Mouse (Mus musculus) heart, postnatal 10 days (tissue): Measurements from ENCODE around the gene Lrrc3b. TPM values are rescaled to one million over a fixed set of nuclear protein-coding genes. Genes with fewer than 3 reads are reported as not detected.
A peak's percentile ranks its signal among the peaks of the same experiment; 100 is the strongest.

Experiments
- DNase-seq, 2 experiments: peaks; one replicate each; pipeline ENCODE4 v3.0.0; 2021
- intact Hi-C: fragments of 180-260 bp; cut with DNase I; formaldehyde crosslinking; loops from one replicate; pipeline ENCODE4 v1.15.1; 2025
- total RNA-seq, 2 experiments: library from RNA; stranded (reverse); gene quantifications; 2 replicates each; pipeline ENCODE4 v1.2.3; 2021

The Lrrc3b gene
- 10 to 100 TPM; 17.2 to 29.6 TPM for total RNA-seq

DNA sequence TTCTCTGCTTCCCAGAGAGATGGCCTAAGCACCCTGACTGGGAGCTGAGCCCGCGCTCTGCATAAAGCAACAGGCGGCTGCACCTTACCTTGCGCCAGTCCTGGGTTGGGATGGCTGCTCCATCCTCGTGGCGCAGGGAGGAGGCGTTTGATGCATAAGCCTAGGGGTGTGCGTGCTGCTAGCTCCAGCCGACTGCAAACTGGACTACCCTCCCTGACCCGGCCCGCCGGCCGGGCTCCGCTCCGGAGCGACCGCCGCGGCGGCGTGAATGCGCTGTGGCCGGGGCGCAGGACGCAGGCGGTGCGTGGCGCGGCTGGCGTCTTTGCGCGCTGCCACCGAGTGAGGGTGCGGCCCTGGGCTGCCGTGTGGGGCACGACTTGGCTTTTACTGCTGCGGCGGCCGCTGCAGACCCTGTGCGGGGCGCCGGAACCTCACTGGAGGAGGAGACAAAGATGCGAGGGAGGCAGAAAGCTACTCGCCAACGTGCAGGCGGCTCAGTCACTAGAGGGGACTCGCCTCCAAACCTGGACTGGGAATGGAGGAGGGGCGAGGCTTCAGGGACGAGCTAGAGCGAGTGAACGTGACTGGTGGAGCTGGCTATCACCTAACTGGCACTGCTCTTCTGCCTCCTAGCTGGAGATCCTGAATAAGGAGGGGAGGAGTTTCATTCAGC lies at the start of gene Lrrc3b:
TSS of gene Lrrc3b (minus strand) at position 503 of the 673 bp plus-strand sequence.
- intact Hi-C loops = loop anchor here (5.0 kb wide), 4 partner anchors 84 to 944 kb away; no protein-coding TSS in a partner anchor
- peak; percentile 68 to 84 for DNase-seq

DNA sequence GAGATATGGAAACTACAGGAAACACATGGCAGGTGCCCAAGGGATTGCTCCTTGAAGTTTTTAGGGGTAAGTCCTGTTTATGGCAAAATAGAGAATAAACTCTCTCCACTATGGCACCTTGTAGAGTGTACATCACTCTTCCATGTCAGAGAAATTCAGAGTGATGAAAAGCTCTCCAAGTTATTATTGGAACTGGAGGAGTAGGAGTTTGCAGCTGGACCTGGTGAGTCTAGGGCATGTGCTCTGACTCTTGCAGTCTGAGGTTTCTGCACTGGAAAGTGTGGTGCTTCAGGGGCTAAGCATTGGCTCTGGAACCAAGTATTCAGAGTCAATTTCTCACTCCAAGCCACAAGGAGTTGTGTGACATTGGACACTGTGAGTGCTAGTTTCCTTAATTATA lies 38.9 kb upstream of the Lrrc3b start:
- peak in 1 of 2 experiments; percentile 6 for DNase-seq
- intact Hi-C loops = no loop called here

DNA sequence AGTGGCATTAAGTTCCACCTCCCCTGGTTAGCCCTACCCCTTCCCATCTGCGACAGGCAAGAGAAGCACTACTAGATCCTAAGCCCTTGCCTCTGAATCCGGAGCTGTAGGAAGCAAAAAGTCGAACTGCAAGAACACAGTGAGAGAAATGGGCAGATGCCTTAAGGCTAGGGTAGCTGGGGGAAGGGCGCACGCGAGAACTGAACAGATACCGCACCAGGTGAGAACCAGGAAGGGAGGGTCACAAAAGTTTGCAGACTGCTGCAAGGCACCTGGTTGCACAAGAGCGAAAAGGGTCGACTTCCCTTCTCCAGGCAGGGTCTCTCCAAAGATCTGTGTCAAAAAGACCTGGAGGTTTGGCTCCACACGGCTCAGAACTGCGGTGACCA lies 697 bp downstream of the Lrrc3b start:
- intact Hi-C loops = loop anchor here (5.0 kb wide), 4 partner anchors 84 to 944 kb away; no protein-coding TSS in a partner anchor
- peak in 1 of 2 experiments; percentile 28 for DNase-seq

DNA sequence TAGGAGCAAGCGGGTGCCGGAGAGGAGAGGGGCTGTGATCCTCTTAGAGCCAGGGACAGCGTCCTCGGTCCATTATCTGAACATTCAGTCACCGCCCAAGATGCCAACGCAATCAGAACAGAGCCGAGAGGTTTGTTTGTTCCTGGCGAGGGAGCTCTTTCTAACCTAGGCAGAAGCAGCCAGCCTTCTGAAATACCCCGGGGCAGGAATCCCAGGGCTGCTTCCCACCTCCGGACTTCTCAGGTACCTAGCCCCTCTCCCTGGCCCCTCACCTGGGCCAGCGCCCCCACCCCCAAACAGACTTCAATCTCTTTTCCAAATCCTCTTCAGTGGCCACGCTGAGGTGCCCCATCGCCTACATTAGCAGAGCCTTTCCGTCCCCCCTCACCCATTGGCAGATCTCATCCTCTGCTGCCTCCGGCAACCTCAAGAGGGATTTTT lies 1.3 kb downstream of the Lrrc3b start:
- peak; percentile 34 to 50 for DNase-seq
- intact Hi-C loops = loop anchor here (2.0 to 5.0 kb wide), 6 partner anchors 27 to 945 kb away; no protein-coding TSS in a partner anchor

DNA sequence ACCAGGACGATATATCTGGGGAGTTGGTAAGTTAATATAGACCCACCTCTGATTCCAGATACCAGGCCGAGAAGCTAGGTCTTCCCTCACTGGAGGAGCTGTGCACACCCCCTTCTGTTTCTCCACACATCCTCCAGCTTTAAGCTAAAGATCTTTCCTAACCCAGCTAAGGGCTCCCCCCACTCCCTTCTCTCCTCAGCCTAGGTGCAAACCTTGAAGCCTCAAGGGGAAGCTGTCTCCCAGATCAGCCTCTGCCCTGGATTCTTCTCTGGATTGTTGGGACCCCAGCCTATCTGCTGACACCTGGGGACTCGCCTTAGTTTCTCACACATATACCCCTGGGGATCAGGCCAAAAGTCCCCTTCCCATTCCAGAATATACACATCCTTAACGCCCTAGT lies 1.7 kb downstream of the Lrrc3b start:
- intact Hi-C loops = loop anchor here (2.0 to 5.0 kb wide), 6 partner anchors 26 to 945 kb away; no protein-coding TSS in a partner anchor
- peak in 1 of 2 experiments; percentile 6 for DNase-seq

DNA sequence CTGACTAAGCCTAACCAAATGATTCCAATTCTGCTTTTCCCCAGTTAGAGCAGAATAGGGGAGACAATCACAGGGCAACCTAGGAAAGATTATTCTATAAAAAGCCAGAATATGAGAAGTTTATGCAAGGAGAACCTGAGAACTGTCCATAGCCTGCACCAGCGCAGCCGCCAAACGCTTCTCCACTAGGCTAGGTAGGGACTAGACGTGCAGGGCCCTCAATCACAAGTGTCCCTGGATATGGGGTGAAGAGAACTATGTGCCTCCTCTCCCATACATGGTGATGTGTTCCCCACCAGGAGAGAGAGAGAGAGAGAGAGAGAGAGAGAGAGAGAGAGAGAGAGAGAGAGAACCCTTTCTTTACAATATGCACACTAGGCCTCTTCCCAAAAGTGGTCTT lies 2.2 kb downstream of the Lrrc3b start:
- no peak for DNase-seq
- intact Hi-C loops = loop anchor here (2.0 to 5.0 kb wide), 6 partner anchors 26 to 946 kb away; no protein-coding TSS in a partner anchor

DNA sequence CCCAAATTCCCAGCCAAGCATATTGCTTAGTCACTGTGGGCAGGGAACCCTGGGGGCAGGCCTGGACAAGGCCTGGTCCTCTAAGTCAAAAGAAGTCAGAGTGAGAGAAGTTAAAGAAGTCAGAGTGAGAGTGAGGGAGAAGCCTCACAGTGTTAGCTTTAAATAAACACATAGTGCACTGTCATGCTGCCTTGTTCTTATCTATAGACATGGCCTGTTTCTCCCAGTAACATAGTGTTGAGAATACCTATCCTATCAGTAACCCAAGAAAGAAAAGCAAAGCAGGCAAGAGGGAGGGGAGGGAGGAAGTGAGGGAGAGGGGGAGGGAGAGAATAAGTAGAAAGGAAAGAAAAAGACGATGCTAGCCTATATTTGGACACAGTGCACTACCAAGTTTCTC lies 6.4 kb downstream of the Lrrc3b start:
- intact Hi-C loops = no loop called here
- no peak for DNase-seq

DNA sequence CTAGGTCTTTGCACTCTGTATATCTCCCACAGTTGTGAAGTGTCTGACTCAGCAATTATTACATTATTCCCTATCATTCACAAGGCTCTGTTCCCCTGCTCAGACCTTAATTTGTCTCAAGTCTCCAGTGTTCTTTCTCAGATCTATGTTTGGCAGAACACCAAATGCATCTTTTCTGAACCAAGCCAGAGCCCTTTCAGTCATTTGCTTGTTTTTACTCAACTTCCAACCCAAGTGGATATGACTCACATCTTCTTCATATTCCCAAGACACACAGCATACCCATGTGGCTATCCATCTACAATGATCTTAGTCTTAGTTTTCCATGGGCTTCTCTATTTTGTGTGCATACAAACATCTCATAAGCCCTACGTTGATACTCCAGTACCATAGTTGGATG lies 17.2 kb downstream of the Lrrc3b start:
- intact Hi-C loops = no loop called here
- DNase-seq = no peak

DNA sequence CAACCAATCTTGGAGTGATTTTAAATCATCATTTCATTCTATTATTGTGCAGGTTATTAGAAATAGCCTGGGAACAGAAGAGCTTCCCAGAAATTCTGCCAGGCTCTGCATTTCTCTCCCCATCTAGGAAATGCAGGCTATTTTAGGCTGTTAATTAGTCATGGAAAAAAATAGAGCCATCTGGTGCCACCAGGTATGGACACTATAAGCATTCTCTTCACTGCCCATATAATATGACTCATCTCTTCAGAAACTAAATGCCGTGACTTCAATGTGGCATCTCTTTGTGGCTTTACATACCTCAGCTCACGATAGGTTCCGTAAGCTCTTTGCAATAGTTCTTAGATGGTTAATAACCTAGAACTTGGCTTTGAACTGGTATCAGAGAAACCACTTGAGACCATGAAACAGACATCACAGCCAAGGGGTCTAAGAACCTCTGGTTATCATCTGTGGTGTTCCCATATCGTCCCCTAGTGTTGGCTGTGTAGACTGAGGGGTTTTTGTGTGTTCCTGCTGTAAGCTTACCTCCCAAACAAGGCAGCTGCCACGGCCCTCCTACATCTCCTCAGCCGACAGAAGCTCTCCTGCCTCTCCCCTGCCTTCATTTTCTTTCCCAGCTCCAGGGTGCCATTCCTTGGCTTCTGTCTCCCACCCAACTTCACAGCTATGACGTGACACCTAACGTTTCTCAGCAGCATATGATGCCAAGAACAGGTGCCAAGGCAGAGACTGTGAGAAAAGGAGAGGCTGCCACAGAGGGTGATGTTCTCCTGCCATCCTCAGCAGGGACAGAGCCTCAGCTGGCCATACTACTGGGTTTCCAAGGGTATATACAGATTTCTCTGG lies 27.9 kb downstream of the Lrrc3b start:
- intact Hi-C loops = loop anchor here (2.0 kb wide), 2 partner anchors 26 to 56 kb away; no protein-coding TSS in a partner anchor
- DNase-seq = peak; percentile 7 to 12

DNA sequence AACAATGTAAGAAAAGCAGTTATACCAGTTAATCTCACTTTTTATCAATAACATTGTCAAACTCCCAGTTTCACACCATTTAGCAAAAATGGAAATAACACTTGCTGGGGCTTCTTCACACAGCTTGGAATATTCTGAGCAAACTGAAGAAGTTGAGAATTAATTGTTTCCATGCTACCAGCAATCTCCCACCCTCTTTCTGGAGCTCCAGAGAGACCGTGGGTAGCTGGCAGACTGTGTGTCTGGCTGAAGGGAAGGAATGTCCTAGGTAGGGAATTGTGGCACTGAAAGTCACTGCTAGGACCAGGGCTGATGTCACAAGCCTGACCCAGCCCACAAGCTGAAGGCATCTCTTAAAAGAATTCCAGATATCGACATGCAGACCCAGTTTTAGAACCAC lies 53.3 kb downstream of the Lrrc3b start:
- intact Hi-C loops = no loop called here
- peak in 1 of 2 experiments; percentile 12 for DNase-seq

DNA sequence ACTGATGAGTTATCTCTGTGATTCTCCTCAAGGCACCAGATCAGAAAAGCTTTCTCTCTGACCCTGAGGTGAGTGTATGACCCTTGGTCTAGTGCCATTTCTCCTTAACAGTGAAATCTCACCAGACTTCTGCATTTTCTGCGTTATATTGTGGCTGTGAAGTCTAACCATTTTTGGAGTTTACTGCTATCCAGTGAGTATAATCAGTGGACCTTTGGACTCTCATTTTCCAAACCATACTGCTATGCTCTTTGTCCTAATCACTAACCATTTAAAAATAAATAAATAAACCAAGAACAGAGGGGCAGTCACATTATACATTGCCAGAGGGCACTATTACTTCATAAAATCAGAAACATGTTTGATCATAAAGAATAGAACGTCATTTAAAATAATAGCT lies 53.8 kb downstream of the Lrrc3b start:
- no peak for DNase-seq
- intact Hi-C loops = no loop called here

DNA sequence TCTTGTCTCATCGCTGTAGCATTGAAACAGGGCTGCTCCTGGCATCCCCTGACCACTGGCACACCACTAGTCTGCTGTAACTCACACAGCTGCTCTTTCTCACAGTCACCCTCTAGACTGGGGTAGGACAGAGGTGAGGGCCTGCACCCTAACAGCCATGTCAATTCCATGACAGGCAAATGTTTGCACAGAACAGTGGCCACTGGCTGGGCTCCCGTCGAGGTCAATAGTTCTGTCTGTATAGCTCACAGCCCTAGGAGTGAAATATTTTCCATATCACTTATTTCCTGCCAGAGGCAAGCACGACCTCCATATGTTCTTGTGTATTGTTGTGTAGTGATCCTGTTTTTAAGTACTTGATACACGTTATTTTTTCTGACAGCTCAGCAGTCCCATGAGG lies 54.3 kb downstream of the Lrrc3b start:
- intact Hi-C loops = no loop called here
- no peak for DNase-seq

DNA sequence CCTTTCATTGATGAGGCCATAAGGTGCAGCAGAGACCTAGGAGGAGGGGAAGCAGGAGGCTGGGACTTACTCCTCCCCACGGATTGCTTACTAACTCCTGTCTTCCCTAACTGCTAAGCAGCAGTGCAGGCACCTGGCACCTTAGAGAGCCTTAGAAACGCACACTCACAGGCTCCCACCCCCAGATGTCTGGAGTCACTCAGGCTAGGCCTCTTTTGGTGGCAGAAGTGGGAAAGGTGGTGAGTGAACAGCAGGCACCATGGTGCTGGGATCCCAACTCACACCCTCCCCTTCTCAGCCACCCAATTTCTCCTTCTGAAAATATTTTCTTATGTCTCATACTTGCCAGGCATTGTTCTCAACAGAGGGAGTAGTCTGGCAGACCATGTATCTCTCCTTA lies 55.7 kb downstream of the Lrrc3b start:
- DNase-seq = no peak
- intact Hi-C loops = no loop called here

DNA sequence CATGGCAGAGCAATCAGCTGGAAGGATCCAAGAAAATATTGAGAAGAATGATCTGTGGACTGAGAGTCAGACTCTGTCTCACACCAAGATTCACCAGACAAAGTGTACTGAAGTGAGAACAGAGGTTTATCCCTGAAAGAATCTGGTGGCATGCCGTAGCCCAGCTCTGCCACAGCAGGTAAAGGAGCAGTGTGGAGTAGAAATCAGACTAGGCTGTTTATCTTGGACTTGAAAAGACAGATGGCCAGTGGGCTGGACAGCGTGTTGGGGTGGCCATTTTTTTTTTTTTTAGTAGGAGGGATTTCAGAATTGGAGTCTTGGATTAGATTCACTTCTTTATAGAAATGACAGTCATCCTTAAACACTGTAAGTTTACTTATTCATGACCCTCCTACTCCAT lies 61.4 kb downstream of the Lrrc3b start:
- no peak for DNase-seq
- intact Hi-C loops = no loop called here

DNA sequence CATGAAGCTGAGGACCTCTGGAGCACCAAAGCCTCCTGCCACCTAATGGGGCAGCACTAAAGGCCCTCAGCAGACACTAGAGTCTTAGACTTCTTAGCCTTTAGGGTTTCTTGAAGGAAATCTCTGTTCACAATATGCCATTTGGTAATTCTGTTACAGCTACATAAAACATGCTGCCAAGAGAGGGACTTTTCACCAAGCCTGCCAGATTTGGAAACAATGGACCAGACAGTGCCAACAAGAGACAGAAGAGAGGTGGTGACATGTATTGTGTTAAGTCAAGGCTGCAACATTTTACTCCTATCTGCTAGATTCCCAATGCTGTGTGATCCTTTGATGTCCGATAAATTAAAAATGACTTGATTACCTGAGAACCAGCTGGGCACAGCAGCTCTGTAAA lies 62.0 kb downstream of the Lrrc3b start:
- intact Hi-C loops = no loop called here
- peak in 1 of 2 experiments; percentile 10 for DNase-seq

DNA sequence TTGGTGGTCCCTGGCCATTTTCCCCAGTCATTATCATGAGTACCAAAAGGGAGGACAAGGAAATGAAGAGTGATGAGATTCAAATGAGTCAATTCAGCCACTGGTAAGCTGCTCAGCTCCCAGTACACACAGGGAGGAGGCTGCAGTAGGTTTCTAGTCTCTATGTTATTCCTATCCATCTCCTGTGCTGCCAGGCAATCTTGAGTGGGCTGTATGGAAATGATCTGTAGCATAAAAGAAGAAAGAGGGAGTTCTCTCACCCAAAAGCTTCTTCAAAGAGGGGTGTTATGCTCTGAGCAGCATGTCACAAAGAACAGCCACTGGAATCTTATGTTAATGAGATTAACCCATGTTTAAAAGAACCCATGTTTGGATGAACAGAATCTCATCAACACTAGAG lies 64.5 kb downstream of the Lrrc3b start:
- intact Hi-C loops = no loop called here
- no peak for DNase-seq

DNA sequence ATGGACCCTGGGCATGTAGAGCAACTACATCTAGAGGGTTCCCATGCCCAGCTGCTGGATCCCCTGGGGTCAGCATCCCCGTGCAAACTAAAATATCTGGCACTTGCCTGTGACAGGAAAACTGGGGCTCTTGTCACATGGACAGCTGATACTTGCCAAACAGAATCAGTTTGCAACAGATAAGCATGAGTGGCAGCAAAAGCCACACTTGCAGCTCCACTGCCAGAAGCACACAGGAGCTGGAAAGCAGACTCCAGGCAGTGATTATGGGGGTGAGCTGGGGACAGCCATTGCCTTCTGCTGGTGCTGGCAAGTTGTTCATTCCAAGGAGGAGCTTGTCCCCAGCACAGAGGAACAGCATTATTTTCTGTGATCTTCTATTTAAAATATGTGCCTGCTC lies 65.8 kb downstream of the Lrrc3b start:
- intact Hi-C loops = no loop called here
- DNase-seq = peak; percentile 60 to 66

DNA sequence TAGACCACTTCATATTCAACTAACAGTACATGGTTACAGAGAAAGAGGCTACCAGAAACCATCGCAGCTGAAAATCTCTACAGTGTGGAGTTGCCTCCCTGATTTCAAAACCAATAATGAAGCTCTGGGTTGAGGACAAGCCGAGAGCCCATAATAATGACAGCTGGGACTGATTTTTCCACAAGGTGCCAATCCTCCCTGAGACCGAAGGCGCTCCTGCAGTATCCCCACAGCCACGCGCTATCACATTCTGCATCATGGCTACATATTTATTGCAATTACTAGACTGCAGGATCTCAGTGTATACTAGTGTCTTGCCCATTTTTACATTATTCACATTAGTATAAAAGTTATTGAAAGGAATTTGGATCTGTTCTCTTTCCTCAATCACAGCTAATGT lies 73.7 kb downstream of the Lrrc3b start:
- intact Hi-C loops = no loop called here
- no peak for DNase-seq

DNA sequence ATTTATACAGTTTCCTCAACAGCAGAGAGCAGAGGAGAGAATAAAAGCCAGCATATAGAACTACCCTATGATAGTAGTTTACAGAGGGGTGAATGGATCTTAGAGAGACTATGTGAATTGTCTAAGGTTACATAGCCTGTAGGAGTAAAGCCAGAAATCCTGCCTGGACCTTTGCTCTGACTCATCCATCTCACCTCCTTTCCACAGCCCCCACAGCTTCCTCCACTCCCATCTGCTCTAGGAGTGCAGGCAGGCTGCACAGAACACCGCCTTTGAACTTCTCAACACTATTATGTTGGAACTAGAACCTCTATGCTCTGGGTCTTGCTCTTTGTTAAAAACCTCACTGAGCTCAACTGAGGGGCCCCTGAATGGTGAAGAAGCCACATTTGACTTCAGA lies 78.9 kb downstream of the Lrrc3b start:
- intact Hi-C loops = loop anchor here (5.0 kb wide), 2 partner anchors 162 to 1017 kb away; no protein-coding TSS in a partner anchor
- DNase-seq = no peak

DNA sequence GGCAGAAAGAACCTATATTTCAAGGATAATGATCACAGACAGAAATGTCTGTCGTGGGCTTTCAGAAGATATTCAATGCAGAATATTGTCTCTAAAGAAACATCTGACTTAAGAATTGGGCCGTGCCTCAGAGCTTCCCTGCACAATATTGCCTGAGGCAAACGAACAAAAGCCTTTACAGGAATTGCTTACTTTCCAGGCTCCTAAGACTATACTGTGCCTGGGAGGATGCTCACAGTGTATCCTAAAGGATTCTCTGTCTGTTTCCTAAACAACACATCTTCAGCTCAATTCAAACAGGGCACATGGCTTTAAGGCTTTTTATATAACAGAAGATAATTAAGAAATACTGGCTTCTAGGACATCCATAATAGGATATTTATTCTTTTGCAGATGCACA lies 79.7 kb downstream of the Lrrc3b start:
- intact Hi-C loops = loop anchor here (5.0 kb wide), 2 partner anchors 163 to 1018 kb away; no protein-coding TSS in a partner anchor
- DNase-seq = no peak

DNA sequence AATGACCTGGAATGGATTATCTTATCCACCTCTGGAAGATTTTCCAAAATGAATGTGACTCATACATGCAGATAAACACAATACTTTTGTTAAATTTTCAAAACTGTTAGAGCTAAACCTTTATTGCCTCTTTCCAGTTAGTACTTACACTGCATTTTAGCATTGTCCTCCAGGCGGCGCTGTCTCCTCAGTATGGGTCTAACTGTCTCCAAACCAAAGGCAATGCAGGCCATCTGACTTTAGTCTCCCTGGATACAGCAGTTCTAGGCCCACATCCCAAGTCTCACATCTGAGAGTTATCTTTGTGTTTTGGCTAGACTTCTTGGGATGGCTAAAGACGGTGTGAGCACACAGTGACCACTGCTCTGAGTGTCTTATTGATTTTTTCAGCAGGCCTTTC lies 83.3 kb downstream of the Lrrc3b start:
- intact Hi-C loops = loop anchor here (1.0 to 5.0 kb wide), 5 partner anchors 55 to 1022 kb away; no protein-coding TSS in a partner anchor
- DNase-seq = peak; percentile 85 to 91
